Mouse (Mus musculus): Measurements from ENCODE around the gene Slc23a2. TPM values are rescaled to one million over a fixed set of nuclear protein-coding genes. Genes with fewer than 3 reads are reported as not detected.

Slc23a2 gene
- polyA plus RNA-seq, 1 experiment from 2014 or later: 14.5 TPM

GRCm38 (mm10) chr2:132006561-132007474 lies 138.1 kb downstream of the Slc23a2 start:
- Histone ChIP-seq H3K4me2 (no peak overlapping the region; the same call in 1 of the 2 replicates), H3K4me3 (replicated peaks) (no peak overlapping the region), H3K27ac (peak overlapping the region; percentile 76), H3K9me3 (replicated peaks) (no peaks in the 10 kb centered on the region), H3K4me1 (peaks cover 31% of the 10 kb centered on the region), H3K36me3 (peaks cover 3% of the 10 kb centered on the region; the same call in 1 of the 2 replicates), H3K9ac (no peak overlapping the region), H3K27me3 (no peaks in the 10 kb centered on the region)
- WGBS: 55% methylated on average over 18 of the region's 18 CpGs
- peak; percentile 83 for ATAC-seq (replicated peaks; ENCODE audit: low FRiP score)

GRCm38 (mm10) chr2:132005445-132005844 lies 139.5 kb downstream of the Slc23a2 start:
- 85% methylated on average over 4 of the region's 4 CpGs for WGBS
- H3K27me3 ChIP-seq: no peaks in the 10 kb centered on the region
- no peak for ATAC-seq (replicated peaks; ENCODE audit: low FRiP score)

DNA sequence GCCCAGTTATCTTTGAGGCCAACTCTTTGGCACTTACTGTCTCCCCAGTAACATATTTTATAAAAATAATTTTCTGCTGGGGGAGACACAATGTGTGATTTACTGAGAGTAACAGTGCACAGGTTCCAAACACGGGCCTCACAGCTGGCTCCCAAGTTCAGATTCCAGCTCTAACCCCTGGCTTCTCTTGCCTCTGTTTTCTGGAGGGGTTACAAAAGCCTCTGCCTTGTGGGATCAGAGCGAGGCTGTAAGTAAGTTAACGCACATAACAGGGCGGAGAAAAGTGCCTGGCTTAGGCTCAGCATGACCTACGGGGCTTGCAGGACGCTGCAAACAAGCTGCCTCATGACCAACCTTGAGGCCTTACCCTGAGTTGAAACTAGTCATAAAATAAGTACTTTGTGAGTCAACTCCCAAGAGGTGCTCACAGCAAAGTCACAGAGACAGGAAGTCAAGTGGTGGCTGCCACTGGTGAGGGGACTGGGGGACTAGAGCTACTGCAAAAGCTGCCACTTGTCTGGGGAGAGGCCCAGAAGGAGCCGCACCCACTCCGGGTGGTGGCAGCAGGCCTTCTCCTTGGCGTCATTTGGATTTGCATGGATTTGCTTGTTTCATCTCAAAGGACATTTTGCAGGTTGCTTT lies 140.3 kb downstream of the Slc23a2 start:
- no peak overlapping the region for H3K27ac ChIP-seq
- no peak overlapping the region for H3K4me3 ChIP-seq (replicated peaks)
- no peaks in the 10 kb centered on the region for H3K27me3 ChIP-seq
- H3K4me2 ChIP-seq: no peak overlapping the region
- 76% methylated on average over 9 of the region's 9 CpGs for WGBS
- H3K9me3 ChIP-seq (replicated peaks): no peaks in the 10 kb centered on the region
- no peak overlapping the region for H3K9ac ChIP-seq
- ATAC-seq (replicated peaks; ENCODE audit: low FRiP score): no peak
- peaks cover 38% of the 10 kb centered on the region for H3K4me1 ChIP-seq
- peaks cover 2% of the 10 kb centered on the region; the same call in 1 of the 2 replicates for H3K36me3 ChIP-seq

More at GRCm38 (mm10) chr2:132005445-132005844, 139.5 kb downstream of the Slc23a2 start:
- Histone ChIP-seq H3K9me3 (replicated peaks) (no peaks in the 10 kb centered on the region), H3K4me2 (no peak overlapping the region), H3K36me3 (peaks cover 2% of the 10 kb centered on the region; the same call in 1 of the 2 replicates), H3K4me3 (replicated peaks) (no peak overlapping the region), H3K4me1 (peaks cover 38% of the 10 kb centered on the region), H3K9ac (no peak overlapping the region), H3K27ac (no peak overlapping the region)

GRCm38 (mm10) chr2:132003916-132004315 lies 141.0 kb downstream of the Slc23a2 start:
- Histone ChIP-seq H3K27ac (no peak overlapping the region), H3K4me2 (no peak overlapping the region)
- WGBS: 77% methylated on average over 5 of the region's 5 CpGs

More at GRCm38 (mm10) chr2:132003916-132004315, 141.0 kb downstream of the Slc23a2 start:
- Histone ChIP-seq H3K36me3 (peaks cover 2% of the 10 kb centered on the region; the same call in 1 of the 2 replicates), H3K4me1 (peaks cover 38% of the 10 kb centered on the region), H3K9me3 (replicated peaks) (no peaks in the 10 kb centered on the region), H3K9ac (no peak overlapping the region), H3K27me3 (no peaks in the 10 kb centered on the region), H3K4me3 (replicated peaks) (no peak overlapping the region)
- ATAC-seq (replicated peaks; ENCODE audit: low FRiP score): no peak

Other genes with a start within 250 kb of the Slc23a2 start
- gene Prnp, start 235.2 kb downstream of the Slc23a2 start, polyA plus RNA-seq (2015; fragmentation: Nextera tagmentation; extraction: Ambion mirVana): 45.1 and 47.4 TPM in 2 replicates
- gene Prn, start 235.2 kb downstream of the Slc23a2 start, polyA plus RNA-seq (2015; fragmentation: Nextera tagmentation; extraction: Ambion mirVana): not detected in 2 replicates
- 18.9 and 20.8 TPM in 2 replicates for gene Prnd, start 194.2 kb downstream of the Slc23a2 start, polyA plus RNA-seq (2015; fragmentation: Nextera tagmentation; extraction: Ambion mirVana)
- 8.4 and 11.3 TPM in 2 replicates for gene Rassf2, start 114.8 kb downstream of the Slc23a2 start, polyA plus RNA-seq (2015; fragmentation: Nextera tagmentation; extraction: Ambion mirVana)
- 44.3 and 45.8 TPM in 2 replicates for gene Tmem230, start 102.7 kb upstream of the Slc23a2 start, polyA plus RNA-seq (2015; fragmentation: Nextera tagmentation; extraction: Ambion mirVana)
- 263 and 284 TPM in 2 replicates for gene Pcna, start 108.2 kb upstream of the Slc23a2 start, polyA plus RNA-seq (2015; fragmentation: Nextera tagmentation; extraction: Ambion mirVana)
- gene Cds2, start 118.0 kb upstream of the Slc23a2 start, polyA plus RNA-seq (2015; fragmentation: Nextera tagmentation; extraction: Ambion mirVana): 19.8 and 30.2 TPM in 2 replicates
- 0.17 and 0.67 TPM in 2 replicates for gene Prokr2, start 240.3 kb upstream of the Slc23a2 start, polyA plus RNA-seq (2015; fragmentation: Nextera tagmentation; extraction: Ambion mirVana)